Mouse (Mus musculus): ENCODE results near the gene Pafah2. TPM values are rescaled to one million over a fixed set of nuclear protein-coding genes. Genes with fewer than 3 reads are reported as not detected.
"Not testable (repeated sequence)": the region's sequence is repeated elsewhere in the genome, so short reads cannot be mapped to it uniquely, and the experiment has no call there.

Pafah2 gene
- polyA plus RNA-seq, 1 experiment from 2014 or later, result 6.3 TPM

DNA sequence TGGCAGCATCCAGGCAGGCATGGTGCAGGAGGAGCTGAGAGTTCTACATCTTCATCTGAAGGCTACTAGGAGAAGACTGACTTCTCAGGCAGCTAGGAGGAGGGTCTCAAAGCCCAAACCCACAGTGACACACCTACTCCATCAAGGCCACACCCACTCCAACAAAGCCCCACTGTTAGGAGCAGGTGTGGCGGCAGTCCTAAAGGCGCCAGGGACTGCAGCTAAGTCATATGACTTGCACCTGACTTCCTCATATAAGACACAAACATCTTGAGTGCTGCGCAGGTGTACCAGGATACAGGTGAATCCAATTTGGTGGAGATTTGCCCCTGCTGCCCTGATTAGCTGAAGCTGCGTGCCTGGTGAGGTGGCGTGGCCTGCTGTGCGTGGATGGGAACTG is 12.4 kb upstream of the Pafah2 start, which contains the start of gene Extl1:
Extl1 (minus strand) TSS at position 101 of the 400 bp plus-strand sequence.
- not testable (repeated sequence) for H3K36me3 ChIP-seq (replicated peaks); H3K4me3 ChIP-seq; H3K4me1 ChIP-seq; H3K9me3 ChIP-seq; DNase-seq (ENCODE audit: extremely low spot score, low spot score); H3K27me3 ChIP-seq (ENCODE audit: poor library complexity, severe bottlenecking); H3K27ac ChIP-seq
- WGBS, result 98% methylated on average over 3 of the region's 6 CpGs

DNA sequence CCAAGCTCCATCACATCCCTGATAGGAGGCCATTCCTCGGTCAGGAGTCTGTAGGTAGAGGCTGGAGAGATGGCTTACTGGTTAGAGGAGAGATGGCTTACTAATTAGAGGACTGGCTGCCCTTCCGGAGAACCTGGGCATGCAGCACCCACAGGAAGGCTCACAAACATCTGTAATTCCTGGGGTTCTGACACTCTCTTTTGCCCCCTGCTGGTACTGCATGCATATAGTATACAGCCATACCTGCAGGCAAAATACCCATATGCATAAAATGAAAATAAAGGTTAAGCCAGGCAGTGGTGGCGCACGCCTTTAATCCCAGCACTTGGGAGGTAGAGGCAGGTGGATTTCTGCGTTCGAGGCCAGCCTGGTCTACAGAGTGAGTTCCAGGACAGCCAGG is 8.9 kb upstream of the Pafah2 start:
- H3K9me3 ChIP-seq, result peaks cover 7% of the 10 kb centered on the region
- H3K4me1 ChIP-seq, result peaks cover 4% of the 10 kb centered on the region
- no peaks in the 10 kb centered on the region for H3K27me3 ChIP-seq (ENCODE audit: poor library complexity, severe bottlenecking)
- no peaks in the 10 kb centered on the region for H3K36me3 ChIP-seq (replicated peaks)
- no peak overlapping the region for H3K4me3 ChIP-seq
- DNase-seq (ENCODE audit: extremely low spot score, low spot score), result no peak
- no peak overlapping the region for H3K27ac ChIP-seq
- WGBS, result 78% methylated on average over 6 of the region's 6 CpGs

DNA sequence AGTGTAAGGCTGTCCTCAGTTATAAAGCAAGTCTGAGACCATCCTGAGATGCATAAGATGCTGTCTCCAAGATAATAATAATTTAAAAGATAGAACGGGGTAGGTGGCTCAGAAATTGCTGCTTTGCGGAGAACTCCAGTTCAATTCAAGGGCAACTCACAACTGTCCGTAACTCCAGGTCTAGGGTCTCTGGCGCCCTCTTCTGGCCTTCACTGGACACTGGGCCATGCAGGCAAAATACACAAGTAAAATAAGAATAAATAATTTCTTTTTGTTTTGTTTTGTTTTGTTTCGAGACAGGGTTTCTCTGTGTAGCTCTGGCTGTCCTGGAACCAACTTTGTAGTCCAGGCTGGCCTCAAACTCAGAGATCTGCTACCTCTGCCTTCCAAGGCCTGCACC is 7.7 kb upstream of the Pafah2 start:
- DNase-seq (ENCODE audit: extremely low spot score, low spot score), result peak; percentile 77
- 26% methylated on average over 5 of the region's 5 CpGs for WGBS
- no peak overlapping the region for H3K4me3 ChIP-seq
- no peaks in the 10 kb centered on the region for H3K36me3 ChIP-seq (replicated peaks)
- H3K9me3 ChIP-seq, result peaks cover 7% of the 10 kb centered on the region
- peaks cover 15% of the 10 kb centered on the region for H3K4me1 ChIP-seq
- no peak overlapping the region for H3K27ac ChIP-seq
- H3K27me3 ChIP-seq (ENCODE audit: poor library complexity, severe bottlenecking), result no peaks in the 10 kb centered on the region

- H3K36me3 ChIP-seq (replicated peaks), result no peaks in the 10 kb centered on the region
- no peak for DNase-seq (ENCODE audit: extremely low spot score, low spot score)
- H3K4me1 ChIP-seq, result peaks cover 22% of the 10 kb centered on the region
- H3K9me3 ChIP-seq, result peaks cover 7% of the 10 kb centered on the region
- H3K4me3 ChIP-seq, result no peak overlapping the region
- no peak overlapping the region for H3K27ac ChIP-seq
- H3K27me3 ChIP-seq (ENCODE audit: poor library complexity, severe bottlenecking), result no peaks in the 10 kb centered on the region
- WGBS, result 87% methylated on average over 1 of the region's 1 CpGs
Measured at GRCm38 (mm10) chr4:134391636-134392035, 4.5 kb upstream of the Pafah2 start.

DNA sequence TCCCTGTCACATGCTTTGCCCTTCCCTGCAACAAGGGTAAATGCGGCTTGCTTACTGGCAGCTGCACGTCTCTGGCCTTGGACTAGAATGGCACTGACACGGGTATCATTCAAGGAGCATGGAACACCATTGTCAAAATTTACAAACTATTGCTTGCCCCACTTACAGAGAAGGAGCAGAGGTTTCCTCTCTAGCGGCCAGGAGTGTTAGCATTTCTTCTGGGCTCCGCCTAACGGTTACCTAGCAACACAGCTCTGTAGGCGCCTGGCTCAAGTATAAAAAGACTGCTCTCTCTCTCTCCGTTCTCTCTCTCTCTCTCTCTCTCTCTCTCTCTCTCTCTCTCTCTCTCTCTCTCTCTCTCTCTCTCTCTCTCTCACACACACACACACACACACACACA is 3.5 kb upstream of the Pafah2 start:
- peaks cover 7% of the 10 kb centered on the region for H3K9me3 ChIP-seq
- H3K4me3 ChIP-seq, result no peak overlapping the region
- H3K27me3 ChIP-seq (ENCODE audit: poor library complexity, severe bottlenecking), result no peaks in the 10 kb centered on the region
- 21% methylated on average over 8 of the region's 8 CpGs for WGBS
- peak overlapping the region; percentile 70 for H3K27ac ChIP-seq
- H3K4me1 ChIP-seq, result peaks cover 29% of the 10 kb centered on the region
- no peaks in the 10 kb centered on the region for H3K36me3 ChIP-seq (replicated peaks)
- peak; percentile 24 for DNase-seq (ENCODE audit: extremely low spot score, low spot score)

GRCm38 (mm10) chr4:134393026-134393425 is 3.1 kb upstream of the Pafah2 start:
- Histone ChIP-seq H3K27me3 (ENCODE audit: poor library complexity, severe bottlenecking) (no peaks in the 10 kb centered on the region), H3K4me3 (no peak overlapping the region), H3K9me3 (peaks cover 7% of the 10 kb centered on the region), H3K4me1 (peaks cover 29% of the 10 kb centered on the region), H3K27ac (peak overlapping the region; percentile 70), H3K36me3 (replicated peaks) (no peaks in the 10 kb centered on the region)
- WGBS, result 29% methylated on average over 12 of the region's 12 CpGs
- peak; percentile 31 for DNase-seq (ENCODE audit: extremely low spot score, low spot score)

DNA sequence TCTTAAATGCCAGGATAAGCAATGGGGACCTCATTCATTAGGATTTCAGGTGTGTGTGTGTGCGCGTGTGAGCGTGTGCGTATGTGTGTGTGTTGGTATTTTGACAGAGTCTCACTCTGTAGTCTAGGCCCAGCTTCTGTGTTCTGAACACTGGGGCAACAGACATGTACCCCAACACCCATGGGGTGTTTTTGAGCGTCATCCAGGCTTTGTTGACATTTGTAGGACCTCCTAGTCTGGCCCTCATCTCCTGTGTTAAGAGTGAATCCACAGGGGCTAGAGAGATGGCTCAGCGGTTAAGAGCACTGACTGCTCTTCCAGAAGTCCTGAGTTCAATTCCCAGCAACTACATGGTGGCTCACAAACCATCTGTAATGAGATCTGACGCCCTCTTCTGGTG is 978 bp upstream of the Pafah2 start:
- 92% methylated on average over 7 of the region's 7 CpGs for WGBS
- 0 out of 2 replicates have a peak overlapping the region, but pooled peaks have one; percentile 83 for H3K27ac ChIP-seq
- no peaks in the 10 kb centered on the region for H3K27me3 ChIP-seq (ENCODE audit: poor library complexity, severe bottlenecking)
- DNase-seq (ENCODE audit: extremely low spot score, low spot score), result no peak
- peaks cover 7% of the 10 kb centered on the region for H3K9me3 ChIP-seq
- no peaks in the 10 kb centered on the region for H3K36me3 ChIP-seq (replicated peaks)
- H3K4me3 ChIP-seq, result no peak overlapping the region
- H3K4me1 ChIP-seq, result peaks cover 35% of the 10 kb centered on the region

GRCm38 (mm10) chr4:134397121-134397520 is 1.0 kb downstream of the Pafah2 start:
- Histone ChIP-seq H3K4me1 (peaks cover 54% of the 10 kb centered on the region), H3K27ac (peak overlapping the region; percentile 83), H3K9me3 (no peaks in the 10 kb centered on the region), H3K36me3 (replicated peaks) (no peaks in the 10 kb centered on the region), H3K27me3 (ENCODE audit: poor library complexity, severe bottlenecking) (no peaks in the 10 kb centered on the region), H3K4me3 (peak overlapping the region; percentile 58)
- 36% methylated on average over 7 of the region's 7 CpGs for WGBS
- DNase-seq (ENCODE audit: extremely low spot score, low spot score), result no peak

- Histone ChIP-seq H3K4me1 (peaks cover 52% of the 10 kb centered on the region), H3K27ac (no peak overlapping the region), H3K27me3 (ENCODE audit: poor library complexity, severe bottlenecking) (0 out of 2 replicates have a peak, but pooled peaks cover 3% of the 10 kb centered on the region), H3K4me3 (no peak overlapping the region), H3K9me3 (no peaks in the 10 kb centered on the region), H3K36me3 (replicated peaks) (no peaks in the 10 kb centered on the region)
- 90% methylated on average over 9 of the region's 9 CpGs for WGBS
- DNase-seq (ENCODE audit: extremely low spot score, low spot score), result no peak
Measured at GRCm38 (mm10) chr4:134397732-134398131, 1.6 kb downstream of the Pafah2 start.

DNA sequence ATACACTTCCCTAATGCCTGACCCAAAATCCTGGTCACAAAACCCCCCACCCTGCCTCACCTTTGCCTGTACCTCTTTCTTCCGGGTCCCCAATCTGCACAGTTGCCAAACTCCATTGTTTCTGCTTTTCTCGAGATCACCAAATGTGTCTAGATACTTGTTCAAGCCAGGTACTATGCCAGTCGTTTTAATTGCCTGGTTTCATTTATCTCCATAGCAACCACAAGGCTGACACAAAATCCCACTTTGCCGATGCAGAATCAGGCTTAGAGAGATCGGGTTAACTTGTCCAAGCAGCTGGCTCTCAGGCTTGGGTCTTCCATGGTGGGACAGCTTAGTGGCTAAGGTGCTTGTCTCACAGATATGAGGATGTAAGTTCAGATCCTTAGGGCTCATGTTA is 4.1 kb downstream of the Pafah2 start:
- Histone ChIP-seq H3K36me3 (replicated peaks) (no peaks in the 10 kb centered on the region), H3K9me3 (no peaks in the 10 kb centered on the region), H3K4me1 (peaks cover 54% of the 10 kb centered on the region), H3K4me3 (no peak overlapping the region), H3K27ac (no peak overlapping the region), H3K27me3 (ENCODE audit: poor library complexity, severe bottlenecking) (peaks cover 8% of the 10 kb centered on the region; the same call in 1 of the 2 replicates)
- WGBS, result 32% methylated on average over 5 of the region's 5 CpGs
- no peak for DNase-seq (ENCODE audit: extremely low spot score, low spot score)

- peak overlapping the region; percentile 72 for H3K27ac ChIP-seq
- H3K9me3 ChIP-seq, result no peaks in the 10 kb centered on the region
- DNase-seq (ENCODE audit: extremely low spot score, low spot score), result peak; percentile 52
- H3K27me3 ChIP-seq (ENCODE audit: poor library complexity, severe bottlenecking), result peaks cover 8% of the 10 kb centered on the region; the same call in 1 of the 2 replicates
- peak overlapping the region; percentile 49 for H3K4me3 ChIP-seq
- 17% methylated on average over 19 of the region's 19 CpGs for WGBS
- H3K4me1 ChIP-seq, result peaks cover 50% of the 10 kb centered on the region
- H3K36me3 ChIP-seq (replicated peaks), result no peaks in the 10 kb centered on the region
Measured at GRCm38 (mm10) chr4:134401181-134401661, 5.1 kb downstream of the Pafah2 start.

DNA sequence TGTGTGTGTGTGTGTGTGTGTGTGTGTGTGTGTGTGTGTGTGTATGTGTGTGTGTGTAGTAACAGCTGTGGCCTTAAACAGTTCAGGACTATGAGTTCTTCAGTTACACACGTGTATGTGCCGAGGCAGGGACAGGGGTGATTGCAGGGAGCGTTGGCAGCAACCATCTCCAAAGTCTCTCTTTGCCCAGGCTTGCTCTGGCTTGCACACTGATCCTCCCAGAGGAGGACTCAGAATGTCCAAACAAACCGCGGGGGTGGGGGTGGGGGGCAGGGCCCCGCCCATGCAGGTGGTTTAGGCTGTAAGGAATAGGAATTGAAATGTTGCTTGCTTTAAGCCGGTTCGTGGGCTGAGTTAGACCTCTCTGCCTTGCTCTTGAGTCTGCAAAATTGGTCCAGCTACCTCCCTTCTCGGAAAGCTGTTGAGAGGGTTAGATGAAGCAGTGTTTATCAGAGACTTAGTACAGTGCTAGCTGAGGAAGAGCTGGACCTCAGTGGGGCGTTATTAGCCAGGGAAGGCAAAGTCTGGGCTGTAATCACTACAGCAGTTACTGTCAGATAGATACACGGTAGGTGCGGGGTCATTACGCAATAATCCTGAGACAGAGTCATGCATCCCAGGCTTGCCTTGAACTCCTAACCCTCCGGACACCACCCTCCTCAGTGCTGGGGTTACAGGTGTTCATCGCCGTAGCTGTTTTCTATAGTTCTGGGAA is 5.9 kb downstream of the Pafah2 start:
- H3K9me3 ChIP-seq, result no peaks in the 10 kb centered on the region
- 73% methylated on average over 16 of the region's 16 CpGs for WGBS
- peak overlapping the region; percentile 49; the same call in 1 of the 2 replicates for H3K4me3 ChIP-seq
- no peaks in the 10 kb centered on the region for H3K36me3 ChIP-seq (replicated peaks)
- no peak overlapping the region for H3K27ac ChIP-seq
- DNase-seq (ENCODE audit: extremely low spot score, low spot score), result no peak
- H3K27me3 ChIP-seq (ENCODE audit: poor library complexity, severe bottlenecking), result peaks cover 8% of the 10 kb centered on the region; the same call in 1 of the 2 replicates
- peaks cover 43% of the 10 kb centered on the region for H3K4me1 ChIP-seq

DNA sequence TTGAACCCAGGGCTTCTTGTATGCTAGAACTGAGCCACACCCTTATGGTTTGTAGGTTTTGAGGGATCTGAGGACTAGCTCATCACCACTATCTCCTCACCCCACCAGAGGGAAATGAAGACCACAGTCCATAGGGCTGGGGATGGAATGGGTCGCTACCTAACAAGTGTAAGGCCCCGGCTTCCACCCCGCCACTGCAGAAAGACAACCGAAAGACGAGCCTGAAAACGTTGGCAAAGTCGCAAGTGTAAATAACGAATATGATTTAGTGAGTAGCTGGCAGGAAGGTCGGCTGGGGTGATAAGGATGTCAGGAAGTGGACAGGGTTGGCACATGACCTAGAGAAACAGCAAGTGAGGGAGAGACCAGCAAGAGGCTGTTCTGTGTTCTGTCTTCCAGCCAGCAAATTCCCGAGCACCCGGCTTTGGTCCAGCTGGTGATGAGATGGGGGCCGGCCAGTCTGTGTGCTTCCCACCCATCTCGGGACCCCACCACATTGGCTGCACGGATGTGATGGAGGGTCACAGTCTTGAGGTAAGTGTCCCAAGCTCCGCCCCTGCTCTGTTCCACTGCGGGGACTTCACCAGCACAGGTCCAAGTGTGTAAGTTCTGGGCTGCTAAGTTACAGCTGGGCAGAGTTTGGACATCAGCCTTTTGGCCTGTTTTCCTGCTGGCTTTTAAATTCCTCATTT is 6.6 kb downstream of the Pafah2 start:
- Histone ChIP-seq H3K27ac (no peak overlapping the region), H3K4me1 (peaks cover 38% of the 10 kb centered on the region), H3K36me3 (replicated peaks) (no peaks in the 10 kb centered on the region), H3K4me3 (no peak overlapping the region), H3K9me3 (no peaks in the 10 kb centered on the region), H3K27me3 (ENCODE audit: poor library complexity, severe bottlenecking) (peaks cover 8% of the 10 kb centered on the region; the same call in 1 of the 2 replicates)
- no peak for DNase-seq (ENCODE audit: extremely low spot score, low spot score)
- 84% methylated on average over 16 of the region's 16 CpGs for WGBS

Data from forebrain, embryonic 10.5 days (tissue).